Mouse (Mus musculus) c-Kit-negative CD71-positive TER-119-positive erythroid progenitor cells, embryonic 14.5 days (primary cell): ENCODE measurements around the gene Nlrp9b.
A peak's percentile ranks its signal among the peaks of the same experiment; 100 is the strongest.
"Not testable (repeated sequence)": the region's sequence is repeated elsewhere in the genome, so short reads cannot be mapped to it uniquely, and the experiment has no call there.

Experiments used
- DNase-seq: peaks from one replicate; pipeline ENCODE4 v3.0.0-alpha.2; 2013; ENCODE audit warnings: low read depth, low spot score

Nlrp9b gene

DNA sequence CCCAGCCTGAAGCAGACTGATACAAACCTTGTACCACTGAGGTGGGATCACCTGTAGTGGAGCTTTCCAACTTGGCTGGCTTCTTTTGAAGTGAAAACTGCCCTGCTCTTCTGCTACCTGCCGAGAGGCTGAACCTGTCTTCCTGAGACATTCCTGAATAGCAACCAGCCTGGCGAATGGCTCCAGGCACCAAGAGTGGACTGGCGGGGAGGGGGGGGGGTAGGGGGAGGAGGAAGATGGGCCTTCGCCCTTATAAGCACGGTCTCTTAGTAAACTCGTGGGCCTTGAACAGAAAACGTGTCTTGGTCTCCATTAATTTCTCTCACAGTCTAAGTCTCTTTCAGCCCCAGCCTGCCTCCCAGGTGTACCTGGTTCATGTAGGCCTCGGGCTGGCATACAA lies at the start of gene Nlrp9b:
Nlrp9b (plus strand) TSS at position 301 of the 400 bp plus-strand sequence.
- DNase-seq, result not testable (repeated sequence)

DNA sequence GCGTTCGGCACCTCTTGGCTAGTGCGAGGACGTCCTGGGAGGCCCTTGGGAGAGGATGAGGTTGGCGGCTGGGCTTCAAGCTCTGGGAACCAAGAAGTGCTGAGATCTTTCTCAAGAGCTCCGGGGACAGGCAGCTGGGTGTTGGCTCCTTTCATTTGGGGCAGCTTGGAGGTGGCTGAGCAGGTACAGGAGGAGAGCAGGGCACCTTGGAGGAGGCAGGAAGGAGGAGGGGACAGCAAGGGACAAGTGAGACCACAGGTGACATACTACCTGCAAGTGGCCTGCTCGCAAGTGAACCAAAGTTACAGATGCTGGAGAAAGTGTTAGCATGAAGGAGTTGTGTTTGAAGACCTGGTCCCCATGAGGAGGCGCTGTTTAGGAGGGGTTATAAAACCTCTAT lies 46.6 kb upstream of the Nlrp9b start:
- DNase-seq, result no peak

DNA sequence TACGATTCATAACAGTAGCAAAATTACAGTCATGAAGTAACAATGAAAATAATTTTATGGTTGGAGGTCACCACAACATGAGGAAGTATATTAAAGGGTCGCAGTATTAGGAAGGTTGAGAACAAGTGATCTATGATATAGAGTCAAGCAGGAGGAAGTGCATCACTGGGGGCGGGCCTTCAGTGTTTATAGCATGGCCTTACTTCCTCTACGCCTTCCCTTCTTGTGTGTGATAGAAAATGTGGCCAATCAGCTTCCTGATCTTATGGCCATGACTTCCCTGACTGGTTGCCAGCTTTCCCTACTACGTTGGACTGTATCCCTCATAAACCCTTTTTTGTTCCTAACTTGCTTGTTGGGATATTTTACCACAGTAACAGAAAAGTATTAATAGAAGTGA lies 46.1 kb upstream of the Nlrp9b start:
- DNase-seq, result no peak

DNA sequence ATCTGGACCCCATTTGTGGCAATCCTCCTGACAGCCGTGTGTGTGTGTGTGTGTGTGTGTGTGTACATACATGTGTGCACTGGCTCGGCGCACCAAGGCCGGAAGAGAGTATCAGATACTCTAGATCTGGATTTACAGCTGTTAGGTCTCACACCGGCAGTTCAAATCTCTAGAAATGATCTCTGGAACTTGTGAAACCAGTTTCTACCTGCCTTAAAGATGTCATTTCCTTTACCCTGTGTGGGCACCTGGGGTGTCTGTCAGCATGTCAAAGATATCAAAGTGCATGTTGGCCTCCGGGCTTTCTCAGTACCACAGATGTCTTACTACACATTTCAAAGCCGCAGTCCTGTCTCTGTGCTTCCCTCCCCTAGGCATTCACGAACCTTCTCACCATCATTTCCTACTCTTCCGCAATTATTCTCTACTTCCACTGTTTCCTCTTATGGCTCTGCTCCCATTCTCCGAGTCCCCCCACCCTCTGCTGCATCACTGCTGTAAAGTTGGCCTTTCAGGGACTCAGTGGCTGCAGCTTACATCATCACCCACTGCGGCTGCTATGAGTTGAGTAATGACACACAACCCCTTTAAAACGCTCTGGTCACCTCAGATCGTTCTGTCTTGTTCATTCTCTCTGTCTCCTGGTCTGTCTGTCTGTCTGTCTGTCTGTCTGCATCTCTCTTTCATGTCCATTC lies 45.3 kb upstream of the Nlrp9b start:
- DNase-seq, result no peak

GRCm38 (mm10) chr7:19948956-19949355 lies 42.3 kb upstream of the Nlrp9b start:
- no peak for DNase-seq

DNA sequence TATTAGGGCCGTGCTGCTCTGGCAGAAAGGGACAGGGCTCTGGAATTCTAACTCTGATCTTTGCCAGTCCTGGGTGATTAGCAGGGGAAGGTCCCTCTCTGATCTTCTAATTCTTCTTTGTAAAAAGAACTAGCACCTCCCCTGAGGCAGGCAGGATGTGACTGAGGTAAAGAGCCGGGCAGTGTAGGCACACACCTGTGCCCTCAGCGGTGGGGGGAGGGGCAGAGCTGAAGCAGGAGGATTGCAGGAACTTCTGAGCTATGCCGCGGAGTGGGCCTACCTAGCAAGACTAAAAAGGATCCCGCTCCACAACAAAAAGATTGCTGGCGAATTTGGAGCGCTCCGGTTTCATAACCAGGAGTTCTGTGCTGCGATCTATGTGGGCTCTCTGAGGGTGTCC lies 41.3 kb upstream of the Nlrp9b start:
- no peak for DNase-seq

GRCm38 (mm10) chr7:19950589-19950988 lies 40.7 kb upstream of the Nlrp9b start, which contains the start of gene Igsf23:
Gene Igsf23, minus strand, starts transcription at chr7:19950756.
- DNase-seq, result no peak

DNA sequence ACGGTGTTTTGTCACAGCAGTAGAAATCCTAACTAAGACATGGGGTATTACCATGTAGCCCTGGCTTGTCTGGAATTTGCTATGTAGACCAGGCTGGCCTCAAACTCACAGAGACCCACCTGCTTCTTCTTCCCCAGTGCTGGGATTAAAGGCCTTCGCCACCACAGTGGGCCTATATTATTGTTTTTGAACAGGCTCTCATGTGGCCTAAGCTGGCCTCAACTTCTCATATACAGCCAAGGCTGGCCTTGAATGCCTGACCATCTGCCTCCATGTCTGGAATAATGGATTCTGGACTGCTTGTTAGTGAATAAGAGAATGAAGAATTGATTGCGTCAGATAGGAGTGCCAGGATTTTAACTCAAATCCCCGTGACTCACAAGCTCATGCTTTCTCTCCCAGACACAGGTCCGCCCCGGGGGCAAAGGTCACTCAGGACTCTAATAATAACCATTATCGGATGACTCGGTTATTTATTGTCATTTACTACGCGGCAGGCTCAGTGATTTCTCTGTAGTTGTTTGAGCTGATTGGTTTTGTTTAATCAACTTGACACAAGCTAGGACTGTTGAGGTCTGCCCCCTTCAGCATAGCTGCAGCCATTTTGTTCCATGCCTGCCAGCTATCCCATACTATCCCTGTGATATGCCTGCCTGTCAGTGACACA lies 38.8 kb upstream of the Nlrp9b start:
- no peak for DNase-seq

GRCm38 (mm10) chr7:19953054-19953453 lies 38.2 kb upstream of the Nlrp9b start:
- DNase-seq, result no peak

GRCm38 (mm10) chr7:19955861-19956260 lies 35.4 kb upstream of the Nlrp9b start:
- DNase-seq, result no peak

GRCm38 (mm10) chr7:19956341-19956781 lies 34.9 kb upstream of the Nlrp9b start:
- peak; percentile 36 for DNase-seq

- DNase-seq, result no peak
Measured at GRCm38 (mm10) chr7:19962423-19962822, 28.8 kb upstream of the Nlrp9b start.

GRCm38 (mm10) chr7:19964985-19965579 lies 26.2 kb upstream of the Nlrp9b start, which contains the start of gene Ceacam20:
Gene Ceacam20, plus strand, starts transcription at chr7:19965412.
- no peak for DNase-seq

- DNase-seq, result no peak
Measured at GRCm38 (mm10) chr7:19969106-19969505, 22.2 kb upstream of the Nlrp9b start.

DNA sequence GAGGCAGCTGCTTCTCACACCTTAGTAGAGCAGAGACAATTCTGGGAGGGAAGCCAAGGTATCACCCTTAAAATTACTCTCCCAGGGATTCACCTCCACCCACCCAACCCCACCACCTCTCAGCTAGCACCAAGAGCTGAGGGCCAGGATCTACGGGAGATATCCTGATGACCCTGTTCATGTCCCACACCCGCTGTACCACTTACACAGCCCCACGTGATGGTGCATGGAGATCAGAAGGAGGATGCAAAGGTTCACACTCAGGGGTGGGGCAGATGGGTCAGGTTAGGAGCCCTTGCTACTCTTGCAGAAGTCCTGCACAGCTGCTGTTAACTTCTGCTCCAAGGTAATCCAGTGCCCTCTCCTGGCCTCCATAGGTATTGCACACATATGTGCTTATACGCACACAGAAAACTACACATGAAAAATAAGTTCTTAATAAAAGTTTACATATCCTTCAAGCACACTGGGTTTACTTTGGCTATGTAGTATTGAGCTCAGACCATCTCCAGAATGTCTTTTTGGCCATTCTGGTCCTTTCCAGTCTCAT lies 21.6 kb upstream of the Nlrp9b start:
- no peak for DNase-seq

DNA sequence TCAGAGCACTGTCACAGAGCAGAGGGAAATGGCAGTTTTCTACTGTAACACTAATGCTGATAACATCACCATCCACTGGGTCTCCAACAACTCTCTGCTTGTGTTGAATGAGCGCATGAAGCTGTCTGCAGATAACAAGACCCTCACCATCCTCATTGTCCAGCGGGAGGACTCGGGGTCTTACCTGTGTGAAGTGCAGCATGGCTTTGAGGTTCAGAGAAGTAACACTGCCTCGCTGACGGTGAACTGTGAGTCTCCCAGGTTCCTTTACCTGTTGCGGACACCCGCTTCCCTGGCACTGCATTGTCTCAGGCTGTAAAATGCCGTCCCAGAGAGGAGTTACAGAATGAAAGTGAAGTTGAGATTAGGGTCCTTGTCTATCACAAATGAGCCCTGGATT lies 21.1 kb upstream of the Nlrp9b start:
- no peak for DNase-seq

DNA sequence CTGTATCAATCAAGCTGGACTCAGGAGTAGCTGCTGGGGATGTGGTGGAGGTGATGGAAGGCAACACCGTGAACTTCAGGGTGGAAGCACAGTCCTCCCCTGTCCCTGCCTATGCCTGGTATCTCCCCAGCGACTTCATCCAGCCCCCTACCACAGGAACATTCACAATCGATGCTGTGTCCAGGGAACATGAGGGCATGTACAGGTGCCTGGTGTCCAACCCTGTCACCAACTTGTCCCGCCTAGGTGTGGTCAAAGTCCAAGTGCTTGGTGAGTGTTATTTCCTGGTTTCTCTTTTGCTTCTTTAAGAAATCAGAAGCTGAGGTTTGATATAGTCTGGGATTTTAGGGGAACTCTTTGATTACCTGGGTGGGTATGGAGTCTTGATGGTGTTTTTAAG lies 19.7 kb upstream of the Nlrp9b start:
- no peak for DNase-seq

GRCm38 (mm10) chr7:19996721-19997120 lies 5.5 kb downstream of the Nlrp9b start:
- DNase-seq, result not testable (repeated sequence)

GRCm38 (mm10) chr7:20009987-20010386 lies 18.7 kb downstream of the Nlrp9b start:
- DNase-seq, result no peak

- DNase-seq, result not testable (repeated sequence)
Measured at GRCm38 (mm10) chr7:20064100-20064499, 72.8 kb downstream of the Nlrp9b start.

DNA sequence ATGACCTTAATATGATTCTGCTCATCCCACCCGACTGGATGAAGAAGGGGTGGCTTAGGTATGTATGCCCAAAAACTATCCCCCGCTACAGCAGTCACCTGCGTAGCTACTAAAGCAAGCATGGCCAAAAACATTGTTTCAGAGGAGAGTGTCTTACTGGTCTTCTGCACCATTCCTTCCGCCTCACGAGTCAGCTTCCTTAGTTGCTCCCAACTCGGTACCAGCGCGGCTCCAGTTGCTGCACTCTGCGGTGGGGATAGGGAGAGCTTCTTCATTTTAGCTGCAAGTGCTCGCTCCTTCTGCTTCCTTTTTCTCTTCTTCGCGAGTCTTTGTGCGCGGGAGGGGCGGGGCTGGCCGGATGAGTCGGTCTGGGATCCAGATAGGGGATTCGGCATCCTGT lies 86.9 kb downstream of the Nlrp9b start:
- DNase-seq, result not testable (repeated sequence)

GRCm38 (mm10) chr7:20099380-20099779 lies 108.1 kb downstream of the Nlrp9b start, which contains the start of gene Vmn1r91:
Gene Vmn1r91, plus strand, starts transcription at chr7:20099680.
- DNase-seq, result not testable (repeated sequence)
